Mouse (Mus musculus): ENCODE results near the gene Sipa1l3.

Gene Sipa1l3

GRCm38 (mm10) chr7:29283876-29284275 lies 234.6 kb downstream of the Sipa1l3 start:
- no peak for DNase-seq (ENCODE audit: low spot score in 2 of 2)

DNA sequence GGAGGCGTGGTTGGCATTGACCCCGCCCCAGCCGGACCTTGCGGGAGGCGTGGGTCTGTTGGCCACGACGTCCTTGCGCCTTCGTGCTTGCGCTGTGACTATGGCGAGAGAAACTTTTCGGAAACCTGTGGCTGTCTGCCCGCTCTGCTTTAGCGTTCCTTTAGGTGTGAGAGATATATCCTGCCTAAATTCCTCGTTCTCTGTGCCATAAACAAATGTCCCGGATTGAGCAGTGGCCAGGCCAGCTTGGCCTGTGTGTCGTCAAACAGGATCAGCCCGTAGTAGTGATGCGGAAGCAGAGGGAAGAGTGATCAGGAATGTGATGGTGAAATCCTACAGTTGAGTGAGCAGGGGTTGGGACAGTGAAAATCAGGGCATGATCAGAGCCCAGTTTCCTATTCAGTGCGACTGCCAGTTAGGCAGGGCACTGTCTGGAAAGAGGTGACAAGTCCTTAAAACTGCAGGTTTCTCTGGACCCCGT lies 236.3 kb downstream of the Sipa1l3 start:
- DNase-seq (ENCODE audit: low spot score in 2 of 2): no peak

- peak; percentile 80 to 81 for DNase-seq (ENCODE audit: low spot score in 2 of 2)
These were observed 237.0 kb downstream of the Sipa1l3 start, which contains the start of gene Spint2 for GRCm38 (mm10) chr7:29281201-29282073. TSS of gene Spint2 (minus strand) at chr7:29281912.

- DNase-seq (ENCODE audit: low spot score in 2 of 2): no peak
These were observed 237.6 kb downstream of the Sipa1l3 start for GRCm38 (mm10) chr7:29280801-29281200.

GRCm38 (mm10) chr7:29279924-29280323 lies 238.5 kb downstream of the Sipa1l3 start:
- DNase-seq (ENCODE audit: low spot score in 2 of 2): no peak

DNA sequence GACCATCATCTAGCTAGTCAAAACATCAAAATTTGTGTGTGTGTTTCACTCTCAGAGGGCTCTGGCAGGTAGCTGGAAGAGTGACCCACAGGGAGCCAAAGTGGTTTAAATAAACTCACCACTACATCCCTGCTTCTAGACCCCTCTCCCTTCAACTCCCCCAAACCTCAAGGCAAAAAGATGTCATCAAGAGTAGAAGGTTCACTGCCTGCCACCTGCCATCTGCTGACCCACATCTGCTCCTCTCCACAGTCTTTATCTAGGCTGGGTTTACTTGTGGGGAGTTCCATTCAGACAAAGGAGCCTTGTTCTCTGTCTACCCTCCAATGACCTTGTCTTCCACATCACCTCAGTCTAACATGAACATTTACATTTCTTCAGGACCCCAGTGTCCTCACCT lies 239.2 kb downstream of the Sipa1l3 start:
- no peak for DNase-seq (ENCODE audit: low spot score in 2 of 2)

- no peak for DNase-seq (ENCODE audit: low spot score in 2 of 2)
These were observed 240.9 kb downstream of the Sipa1l3 start for GRCm38 (mm10) chr7:29277510-29277909.

- no peak for DNase-seq (ENCODE audit: low spot score in 2 of 2)
These were observed 241.7 kb downstream of the Sipa1l3 start for GRCm38 (mm10) chr7:29276715-29277114.

GRCm38 (mm10) chr7:29271687-29272465 lies 246.6 kb downstream of the Sipa1l3 start:
- no peak for DNase-seq (ENCODE audit: low spot score in 2 of 2)

- DNase-seq (ENCODE audit: low spot score in 2 of 2): no peak
These were observed 248.0 kb downstream of the Sipa1l3 start for GRCm38 (mm10) chr7:29270445-29270844.
